Mouse (Mus musculus): Measurements from ENCODE around the gene Mrpl52.

Mrpl52 gene

DNA sequence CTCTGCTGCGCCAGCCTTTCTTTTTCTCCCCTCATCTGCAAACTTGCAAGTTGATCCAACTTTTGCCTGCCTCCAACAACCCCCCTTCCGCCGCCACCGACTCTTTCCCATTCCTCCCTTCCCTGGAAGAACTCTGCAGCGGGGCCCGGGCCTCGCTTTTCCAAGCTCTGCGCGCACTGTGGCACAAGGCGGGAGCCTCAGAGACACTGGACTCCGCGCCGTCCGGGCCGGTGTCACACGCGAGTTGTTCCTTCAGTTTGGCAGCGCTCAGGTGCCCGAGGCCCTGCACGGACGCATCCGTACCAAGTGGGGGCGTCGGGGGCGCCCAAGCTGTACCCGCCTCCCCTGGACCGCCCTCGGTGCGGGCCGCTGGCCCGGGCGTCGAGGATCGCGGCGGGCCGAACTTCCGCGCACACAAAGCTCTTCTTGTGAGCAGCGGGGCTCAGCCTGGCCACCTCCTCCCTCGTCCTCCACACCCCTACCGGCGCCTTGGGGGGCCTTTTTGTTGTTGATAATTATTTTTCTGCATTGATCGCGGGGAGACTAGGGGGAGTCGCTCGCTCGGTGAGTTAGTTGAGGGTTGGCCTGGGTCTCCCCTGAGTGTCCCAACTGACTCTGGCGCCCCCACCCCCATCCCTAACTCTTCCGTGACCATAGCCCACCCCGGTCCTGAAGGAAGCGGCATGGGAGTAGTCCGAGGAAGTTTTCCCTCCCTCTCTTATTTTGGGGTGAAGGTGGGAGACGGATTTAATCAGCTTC is 5.5 kb downstream of the Mrpl52 start:
- Histone ChIP-seq H3K9me3 (ENCODE audit: low read length) (no peaks in the 10 kb centered on the region), H3K36me3 (ENCODE audit: insufficient read depth, low read length) (peaks cover 40% of the 10 kb centered on the region), H3K4me1 (replicated peaks; ENCODE audit: low read depth, low read length) (peaks cover 74% of the 10 kb centered on the region), H3K27me3 (ENCODE audit: insufficient read depth, low read length) (peaks cover 17% of the 10 kb centered on the region), H3K4me3 (replicated peaks; ENCODE audit: low read length) (peak overlapping the region; percentile 82)
- TF ChIP-seq POU5F1 (IDR thresholded peaks at IDR 0.05; ENCODE audit: borderline replicate concordance, low read length) (no peak), CTCF (conservative IDR thresholded peaks at IDR 0.05; ENCODE audit: low read length) (no peak), NANOG (IDR thresholded peaks at IDR 0.05; ENCODE audit: borderline replicate concordance, low read length) (no peak)

GRCm38 (mm10) chr14:54432837-54433830 is 6.4 kb downstream of the Mrpl52 start:
- H3K36me3 ChIP-seq (ENCODE audit: insufficient read depth, low read length), result peaks cover 41% of the 10 kb centered on the region
- no peaks in the 10 kb centered on the region for H3K9me3 ChIP-seq (ENCODE audit: low read length)
- H3K27me3 ChIP-seq (ENCODE audit: insufficient read depth, low read length), result peaks cover 17% of the 10 kb centered on the region
- TF ChIP-seq NANOG (IDR thresholded peaks at IDR 0.05; ENCODE audit: borderline replicate concordance, low read length), result no peak
- no peak for TF ChIP-seq CTCF (conservative IDR thresholded peaks at IDR 0.05; ENCODE audit: low read length)
- TF ChIP-seq POU5F1 (IDR thresholded peaks at IDR 0.05; ENCODE audit: borderline replicate concordance, low read length), result no peak
- H3K4me3 ChIP-seq (replicated peaks; ENCODE audit: low read length), result peak overlapping the region; percentile 82
- peaks cover 66% of the 10 kb centered on the region for H3K4me1 ChIP-seq (replicated peaks; ENCODE audit: low read depth, low read length)

DNA sequence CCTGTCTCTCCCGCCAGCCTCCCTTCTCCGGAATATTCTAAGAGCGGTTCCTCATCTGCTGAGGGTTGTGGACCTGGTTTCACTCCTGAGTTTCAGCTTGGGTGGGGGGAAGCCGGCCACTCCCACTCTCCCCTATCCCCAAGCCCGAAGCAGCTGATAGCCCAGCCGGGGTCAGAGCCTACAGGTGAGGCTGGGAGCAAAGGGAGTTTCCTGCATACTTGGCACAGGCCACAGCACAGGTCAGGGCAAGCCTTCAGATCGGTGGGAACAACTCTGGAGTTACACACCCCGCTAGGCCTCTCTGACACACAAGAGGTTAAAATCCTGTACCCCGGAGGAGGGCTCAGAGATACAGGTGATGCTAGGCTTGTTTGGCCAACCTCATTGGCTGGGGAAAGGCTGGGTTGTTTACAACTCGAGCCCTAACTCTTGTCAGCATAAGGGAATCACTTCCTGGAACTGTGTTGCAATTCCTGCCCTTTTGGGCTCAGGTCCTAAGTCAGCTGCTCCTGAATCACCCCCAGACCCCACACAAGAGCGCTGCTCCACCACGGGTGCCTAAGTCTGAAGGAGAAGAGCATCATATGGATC is 7.3 kb downstream of the Mrpl52 start:
- Histone ChIP-seq H3K9me3 (ENCODE audit: low read length) (no peaks in the 10 kb centered on the region), H3K36me3 (ENCODE audit: insufficient read depth, low read length) (peaks cover 40% of the 10 kb centered on the region), H3K4me3 (replicated peaks; ENCODE audit: low read length) (peak overlapping the region; percentile 82), H3K4me1 (replicated peaks; ENCODE audit: low read depth, low read length) (peaks cover 66% of the 10 kb centered on the region), H3K27me3 (ENCODE audit: insufficient read depth, low read length) (peaks cover 17% of the 10 kb centered on the region)
- TF ChIP-seq POU5F1 (IDR thresholded peaks at IDR 0.05; ENCODE audit: borderline replicate concordance, low read length) (no peak), CTCF (conservative IDR thresholded peaks at IDR 0.05; ENCODE audit: low read length) (no peak), NANOG (IDR thresholded peaks at IDR 0.05; ENCODE audit: borderline replicate concordance, low read length) (no peak)

DNA sequence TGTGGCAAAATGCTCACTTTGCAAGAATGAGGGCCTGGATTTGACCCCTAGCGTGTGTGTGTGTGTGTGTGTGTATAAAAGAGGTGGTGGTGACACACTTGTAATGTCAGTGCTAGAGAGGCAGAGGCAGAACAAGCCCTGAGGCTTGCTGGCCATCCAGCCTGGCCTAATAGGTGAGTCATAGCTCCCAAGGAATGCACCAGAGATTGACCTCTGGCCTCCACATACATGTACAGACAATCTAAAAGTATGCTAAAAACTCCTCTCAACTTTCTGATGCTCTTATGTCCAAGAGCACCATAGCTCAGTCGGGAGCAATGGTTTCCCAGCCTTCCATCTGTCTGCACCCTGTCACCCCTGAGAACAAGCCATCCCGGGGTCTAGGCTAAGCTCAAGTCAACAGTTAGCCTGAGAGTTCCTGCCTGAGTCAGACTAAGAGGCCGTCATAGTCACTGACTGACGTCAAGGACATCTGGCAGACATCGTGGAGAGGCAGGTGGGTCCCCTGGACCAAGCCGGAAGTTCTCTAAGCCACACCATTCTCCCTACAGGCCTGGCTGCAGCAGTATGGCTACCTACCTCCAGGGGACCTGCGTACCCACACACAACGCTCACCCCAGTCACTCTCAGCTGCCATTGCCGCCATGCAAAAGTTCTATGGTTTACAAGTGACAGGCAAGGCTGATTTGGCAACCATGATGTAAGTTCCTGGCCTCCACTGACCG is 8.6 kb downstream of the Mrpl52 start:
- Histone ChIP-seq H3K9me3 (ENCODE audit: low read length) (no peaks in the 10 kb centered on the region), H3K4me3 (replicated peaks; ENCODE audit: low read length) (no peak overlapping the region), H3K4me1 (replicated peaks; ENCODE audit: low read depth, low read length) (peaks cover 66% of the 10 kb centered on the region), H3K36me3 (ENCODE audit: insufficient read depth, low read length) (peaks cover 43% of the 10 kb centered on the region), H3K27me3 (ENCODE audit: insufficient read depth, low read length) (peaks cover 17% of the 10 kb centered on the region)
- TF ChIP-seq NANOG (IDR thresholded peaks at IDR 0.05; ENCODE audit: borderline replicate concordance, low read length) (no peak), POU5F1 (IDR thresholded peaks at IDR 0.05; ENCODE audit: borderline replicate concordance, low read length) (no peak), CTCF (conservative IDR thresholded peaks at IDR 0.05; ENCODE audit: low read length) (no peak)

DNA sequence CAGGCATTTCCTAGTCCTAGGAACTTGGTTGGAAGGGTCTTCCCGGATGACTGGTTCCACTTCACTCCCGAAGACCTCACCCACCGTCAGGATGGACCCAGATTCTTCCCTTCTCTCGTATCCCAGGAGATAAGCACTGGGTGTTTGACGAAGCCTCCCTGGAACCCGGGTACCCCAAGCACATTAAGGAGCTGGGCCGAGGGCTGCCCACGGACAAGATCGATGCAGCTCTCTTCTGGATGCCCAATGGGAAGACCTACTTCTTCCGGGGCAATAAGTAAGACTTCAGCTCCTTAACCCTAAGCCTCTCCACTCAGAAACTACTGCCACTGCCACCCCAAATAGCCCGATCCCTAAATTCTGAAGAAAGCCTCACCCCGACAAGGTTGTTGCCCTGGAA is 12.4 kb downstream of the Mrpl52 start:
- H3K4me1 ChIP-seq (replicated peaks; ENCODE audit: low read depth, low read length), result peaks cover 69% of the 10 kb centered on the region

DNA sequence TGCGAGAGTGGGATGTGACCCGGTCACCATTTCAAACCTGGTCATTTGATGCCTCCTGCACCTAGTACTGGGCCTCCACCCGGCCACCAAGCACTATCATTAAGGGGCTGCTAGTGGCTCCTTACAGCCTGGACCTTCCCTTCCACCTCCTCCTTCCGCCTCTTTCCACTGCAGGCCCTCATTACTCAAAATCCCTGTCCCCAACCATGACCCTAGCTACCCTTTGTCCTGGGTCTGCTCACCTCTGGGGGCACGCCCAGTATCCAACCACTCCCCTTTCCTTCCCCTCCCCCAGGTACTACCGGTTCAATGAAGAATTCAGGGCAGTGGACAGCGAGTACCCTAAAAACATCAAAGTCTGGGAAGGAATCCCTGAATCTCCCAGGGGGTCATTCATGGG is 12.9 kb downstream of the Mrpl52 start:
- TF ChIP-seq POU5F1 (IDR thresholded peaks at IDR 0.05; ENCODE audit: borderline replicate concordance, low read length) (no peak), CTCF (conservative IDR thresholded peaks at IDR 0.05; ENCODE audit: low read length) (no peak), NANOG (IDR thresholded peaks at IDR 0.05; ENCODE audit: borderline replicate concordance, low read length) (no peak)
- no peaks in the 10 kb centered on the region for H3K9me3 ChIP-seq (ENCODE audit: low read length)
- H3K4me3 ChIP-seq (replicated peaks; ENCODE audit: low read length), result no peak overlapping the region
- H3K36me3 ChIP-seq (ENCODE audit: insufficient read depth, low read length), result peaks cover 47% of the 10 kb centered on the region
- H3K4me1 ChIP-seq (replicated peaks; ENCODE audit: low read depth, low read length), result peaks cover 69% of the 10 kb centered on the region
- H3K27me3 ChIP-seq (ENCODE audit: insufficient read depth, low read length), result 0 out of 2 replicates have a peak, but pooled peaks cover 8% of the 10 kb centered on the region

More for the DNA sequence above, 12.4 kb downstream of the Mrpl52 start:
- Histone ChIP-seq H3K9me3 (ENCODE audit: low read length) (no peaks in the 10 kb centered on the region), H3K4me3 (replicated peaks; ENCODE audit: low read length) (no peak overlapping the region), H3K27me3 (ENCODE audit: insufficient read depth, low read length) (0 out of 2 replicates have a peak, but pooled peaks cover 3% of the 10 kb centered on the region), H3K36me3 (ENCODE audit: insufficient read depth, low read length) (peaks cover 47% of the 10 kb centered on the region)
- TF ChIP-seq CTCF (conservative IDR thresholded peaks at IDR 0.05; ENCODE audit: low read length), result no peak
- no peak for TF ChIP-seq NANOG (IDR thresholded peaks at IDR 0.05; ENCODE audit: borderline replicate concordance, low read length)
- no peak for TF ChIP-seq POU5F1 (IDR thresholded peaks at IDR 0.05; ENCODE audit: borderline replicate concordance, low read length)

GRCm38 (mm10) chr14:54440538-54440937 is 13.8 kb downstream of the Mrpl52 start:
- TF ChIP-seq CTCF (conservative IDR thresholded peaks at IDR 0.05; ENCODE audit: low read length), result no peak
- TF ChIP-seq POU5F1 (IDR thresholded peaks at IDR 0.05; ENCODE audit: borderline replicate concordance, low read length), result no peak
- TF ChIP-seq NANOG (IDR thresholded peaks at IDR 0.05; ENCODE audit: borderline replicate concordance, low read length), result no peak
- Histone ChIP-seq H3K27me3 (ENCODE audit: insufficient read depth, low read length) (0 out of 2 replicates have a peak, but pooled peaks cover 8% of the 10 kb centered on the region), H3K4me3 (replicated peaks; ENCODE audit: low read length) (no peak overlapping the region), H3K9me3 (ENCODE audit: low read length) (no peaks in the 10 kb centered on the region), H3K4me1 (replicated peaks; ENCODE audit: low read depth, low read length) (peaks cover 62% of the 10 kb centered on the region), H3K36me3 (ENCODE audit: insufficient read depth, low read length) (peaks cover 45% of the 10 kb centered on the region)

Data from E14TG2a.4 (cell line).